Mouse (Mus musculus) cerebellum, adult 2 months (tissue): ENCODE results near the gene Olfr803. TPM values are rescaled to one million over a fixed set of nuclear protein-coding genes. Genes with fewer than 3 reads are reported as not detected.

Experiments
- DNase-seq, 2 experiments: peaks; one replicate each; pipeline ENCODE4 v3.0.0; 2021
- H3K27ac ChIP-seq: fragments of 200-500 bp; 2 replicates; pipeline ENCODE4 v1.5.1; 2012; ENCODE audit warnings: low read length, control low read depth, inconsistent platforms; ENCODE audit not compliant: insufficient read depth
- H3K27me3 ChIP-seq: fragments of 200-500 bp; 2 replicates; pipeline ENCODE4 v1.6.1; 2012; ENCODE audit warnings: inconsistent platforms, mild to moderate bottlenecking, low read length, moderate library complexity; ENCODE audit not compliant: control insufficient read depth, insufficient read depth
- H3K4me1 ChIP-seq: fragments of 200-500 bp; 2 replicates; pipeline ENCODE4 v1.6.1; 2011; ENCODE audit warnings: low read length; ENCODE audit not compliant: control insufficient read depth, insufficient read depth
- H3K4me3 ChIP-seq: fragments of 200-500 bp; replicated peaks from 2 replicates; pipeline ENCODE3; 2011; ENCODE audit warnings: mild to moderate bottlenecking, low read depth, low read length, control low read depth; ENCODE audit not compliant: insufficient read depth
- CTCF ChIP-seq: fragments of 200-500 bp; IDR thresholded peaks from 2 replicates; pipeline ENCODE4 v1.5.1; 2011; ENCODE audit warnings: low read depth, mild to moderate bottlenecking, control low read depth, low read length, moderate library complexity, borderline replicate concordance; ENCODE audit not compliant: insufficient read depth
- POLR2A ChIP-seq: fragments of 200-500 bp; IDR thresholded peaks from 2 replicates; pipeline ENCODE4 v1.6.1; 2011; ENCODE audit warnings: low read length, control low read depth, borderline replicate concordance; ENCODE audit not compliant: insufficient read depth
- WGBS: fragments of 180-500 bp; shearing (Covaris S2); methylation state at CpG from one replicate; pipeline ENCODE4 v1.1.7; 2018; 5-methylcytosine and 5-hydroxymethylcytosine counted together
- polyA plus RNA-seq: library from polyadenylated mRNA; depleted of rRNA; stranded (reverse); fragments of >200 nt; gene quantifications from 2 replicates; pipeline ENCODE4 v1.2.3, GENCODE M21; 2012; rRNA removed

Gene Olfr803
- not detected in 2 replicates for polyA plus RNA-seq

DNA sequence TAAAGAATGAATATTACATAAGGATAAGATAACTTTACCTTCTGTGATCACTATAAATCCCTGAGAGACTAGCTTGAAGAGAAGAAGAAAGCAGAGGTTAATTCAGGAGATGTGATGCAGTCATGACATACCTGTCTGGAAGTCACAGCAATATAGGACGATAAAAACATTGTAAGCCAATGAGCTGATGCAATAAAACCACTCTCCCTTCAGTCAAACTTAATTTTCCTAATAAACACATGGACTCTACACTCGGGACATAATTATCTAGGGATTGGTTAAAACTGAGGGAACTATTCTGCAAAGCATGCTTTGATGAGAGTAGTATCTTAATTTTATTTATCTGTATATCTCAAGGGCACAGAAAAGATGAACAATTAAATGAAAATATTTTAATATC lies at the start of gene Olfr803:
Gene Olfr803 (minus strand): TSS at position 101 of the 400 bp plus-strand sequence.
- no peak for TF ChIP-seq POLR2A
- no peak for TF ChIP-seq CTCF
- no peak for DNase-seq
- 84% methylated on average over 2 of the region's 2 CpGs for WGBS

DNA sequence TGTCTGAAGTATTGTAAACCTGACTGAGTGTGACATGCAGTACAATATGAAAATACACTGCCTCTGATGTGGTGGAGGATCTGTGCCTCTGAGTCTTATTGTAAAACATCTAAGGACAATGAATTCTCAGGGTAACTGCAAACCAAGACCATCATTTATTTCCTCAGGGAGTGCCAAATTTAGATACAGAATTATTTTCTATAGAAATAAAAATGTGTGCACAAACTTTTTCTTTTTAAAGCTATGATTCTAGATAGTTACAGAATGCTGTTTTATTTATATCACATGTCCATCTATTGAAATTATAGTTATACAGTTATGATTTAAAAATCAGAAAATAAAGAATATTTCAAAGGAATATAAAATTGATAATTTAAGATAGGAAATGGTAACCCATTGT lies 47.7 kb upstream of the Olfr803 start, which contains the start of gene Olfr806:
Gene Olfr806 (minus strand): TSS at position 101 of the 400 bp plus-strand sequence.
- no peaks in the 10 kb centered on the region for H3K4me1 ChIP-seq
- H3K27ac ChIP-seq = no peak within 1 kb of the TSS
- no peak within 1 kb of the TSS for H3K4me3 ChIP-seq
- DNase-seq = no peak
- no peaks in the 10 kb centered on the region for H3K27me3 ChIP-seq
- TF ChIP-seq POLR2A (no peak), CTCF (no peak)

More for the DNA sequence above, at the start of gene Olfr803:
- no peak within 1 kb of the TSS for H3K4me3 ChIP-seq
- H3K4me1 ChIP-seq = no peaks in the 10 kb centered on the region
- H3K27ac ChIP-seq = no peak within 1 kb of the TSS
- no peaks in the 10 kb centered on the region for H3K27me3 ChIP-seq

DNA sequence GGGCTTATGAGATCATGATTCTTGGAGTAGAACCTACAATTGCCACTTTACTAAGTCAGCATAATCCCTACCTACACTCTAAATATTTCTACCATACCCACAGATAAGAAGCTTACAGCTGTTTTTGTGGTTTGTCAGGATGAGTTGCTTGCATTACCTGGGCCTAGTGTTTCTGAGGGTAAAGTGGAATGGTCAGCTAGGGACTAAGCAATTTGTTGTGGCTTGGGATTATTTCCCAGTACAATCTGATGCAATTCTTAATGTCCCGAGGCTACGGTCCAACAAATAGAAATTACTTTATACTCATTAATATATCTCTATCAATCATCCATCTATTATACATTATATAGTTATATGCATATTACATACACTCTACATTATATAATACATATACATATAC lies 35.2 kb upstream of the Olfr803 start, which contains the start of gene Olfr805:
Gene Olfr805 (minus strand): TSS at position 101 of the 400 bp plus-strand sequence.
- Histone ChIP-seq H3K27me3 (no peaks in the 10 kb centered on the region), H3K27ac (no peak within 1 kb of the TSS), H3K4me3 (no peak within 1 kb of the TSS), H3K4me1 (no peaks in the 10 kb centered on the region)
- TF ChIP-seq CTCF = no peak
- TF ChIP-seq POLR2A = no peak
- 97% methylated on average over 2 of the region's 2 CpGs for WGBS
- no peak for DNase-seq

DNA sequence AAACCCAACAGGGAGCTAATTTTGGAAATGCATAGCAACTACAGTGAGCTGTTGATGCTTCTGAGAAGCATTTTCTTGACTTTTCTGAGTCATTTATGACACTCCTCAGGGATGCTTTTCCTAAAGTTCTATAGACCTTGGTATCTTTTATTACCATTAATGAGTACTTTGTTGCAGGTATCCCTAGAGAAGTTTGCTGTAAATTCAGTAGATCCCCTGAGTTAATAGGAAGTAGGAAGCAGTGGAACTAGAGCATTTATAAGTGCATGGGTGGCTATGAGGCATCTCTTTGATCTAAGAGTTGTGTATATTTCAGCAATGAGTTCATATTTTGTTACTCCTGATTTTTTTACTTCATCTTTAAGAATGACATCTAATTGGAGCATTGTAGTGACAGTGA lies 8.8 kb upstream of the Olfr803 start, which contains the start of gene Olfr804:
Gene Olfr804 (plus strand): TSS at position 301 of the 400 bp plus-strand sequence.
- Histone ChIP-seq H3K27me3 (no peaks in the 10 kb centered on the region), H3K27ac (no peak within 1 kb of the TSS), H3K4me1 (no peaks in the 10 kb centered on the region), H3K4me3 (no peak within 1 kb of the TSS)
- DNase-seq = no peak
- TF ChIP-seq POLR2A = no peak
- TF ChIP-seq CTCF = no peak

GRCm38 (mm10) chr10:129688069-129688468 lies 6.0 kb downstream of the Olfr803 start, which contains the start of gene Olfr802:
Gene Olfr802 (minus strand): TSS chr10:129688169.
- Histone ChIP-seq H3K4me3 (no peak within 1 kb of the TSS), H3K27me3 (no peaks in the 10 kb centered on the region), H3K27ac (no peak within 1 kb of the TSS), H3K4me1 (no peaks in the 10 kb centered on the region)
- DNase-seq = no peak
- 30% methylated on average over 1 of the region's 1 CpGs for WGBS
- no peak for TF ChIP-seq CTCF
- TF ChIP-seq POLR2A = no peak

GRCm38 (mm10) chr10:129673765-129674164 lies 20.3 kb downstream of the Olfr803 start, which contains the start of gene Olfr801:
Gene Olfr801 (minus strand): TSS chr10:129673865.
- no peak for DNase-seq
- no peak within 1 kb of the TSS for H3K4me3 ChIP-seq
- no peak within 1 kb of the TSS for H3K27ac ChIP-seq
- TF ChIP-seq CTCF (no peak), POLR2A (no peak)
- H3K27me3 ChIP-seq = no peaks in the 10 kb centered on the region
- no peaks in the 10 kb centered on the region for H3K4me1 ChIP-seq
- WGBS = 92% methylated on average over 1 of the region's 1 CpGs

DNA sequence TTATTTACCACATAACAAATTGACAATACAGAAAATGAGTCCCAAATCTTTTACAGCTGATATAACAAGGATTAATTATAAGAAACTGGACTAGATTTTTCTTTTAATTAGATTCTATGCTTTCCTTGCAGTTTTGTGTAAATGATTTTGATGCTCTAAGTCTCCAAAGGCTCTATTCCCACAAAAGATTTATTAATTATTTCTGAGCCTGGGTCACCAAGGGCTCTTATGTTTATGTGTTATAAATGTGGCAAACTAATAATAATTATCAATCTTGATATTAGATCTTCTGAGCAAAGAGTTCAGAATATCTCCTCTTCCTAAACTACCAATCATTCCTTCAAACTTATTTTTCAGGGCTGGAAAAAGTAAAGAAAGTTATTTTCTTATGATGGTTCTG lies 36.7 kb downstream of the Olfr803 start, which contains the start of gene Olfr800:
Gene Olfr800 (plus strand): TSS at position 301 of the 400 bp plus-strand sequence.
- H3K4me1 ChIP-seq = no peaks in the 10 kb centered on the region
- H3K4me3 ChIP-seq = no peak within 1 kb of the TSS
- H3K27me3 ChIP-seq = no peaks in the 10 kb centered on the region
- DNase-seq = no peak
- TF ChIP-seq CTCF (no peak), POLR2A (no peak)
- no peak within 1 kb of the TSS for H3K27ac ChIP-seq

GRCm38 (mm10) chr10:129651763-129652162 lies 42.3 kb downstream of the Olfr803 start:
- Histone ChIP-seq H3K4me1 (no peaks in the 10 kb centered on the region), H3K27me3 (no peaks in the 10 kb centered on the region), H3K27ac (no peak overlapping the region), H3K4me3 (no peak overlapping the region)
- no peak for DNase-seq
- no peak for TF ChIP-seq CTCF
- no peak for TF ChIP-seq POLR2A
- WGBS = 95% methylated on average over 1 of the region's 1 CpGs

Other genes starting within 250 kb of the Olfr803 start
- not detected in 2 replicates for gene Olfr787, start 232.4 kb downstream of the Olfr803 start, polyA plus RNA-seq
- gene Olfr788, start 223.3 kb downstream of the Olfr803 start, polyA plus RNA-seq = not detected in 2 replicates
- gene Olfr789, start 209.5 kb downstream of the Olfr803 start, polyA plus RNA-seq = not detected in 2 replicates
- not detected in 2 replicates for gene Olfr790, start 195.8 kb downstream of the Olfr803 start, polyA plus RNA-seq
- not detected in 2 replicates for gene Olfr791, start 172.5 kb downstream of the Olfr803 start, polyA plus RNA-seq
- gene Olfr792, start 155.1 kb downstream of the Olfr803 start, polyA plus RNA-seq = not detected in 2 replicates
- not detected in 2 replicates for gene Olfr794, start 126.6 kb downstream of the Olfr803 start, polyA plus RNA-seq
- gene Olfr796, start 81.7 kb downstream of the Olfr803 start, polyA plus RNA-seq = not detected in 2 replicates
- gene Olfr798, start 66.4 kb downstream of the Olfr803 start, polyA plus RNA-seq = not detected in 2 replicates
- gene Olfr799, start 56.8 kb downstream of the Olfr803 start, polyA plus RNA-seq = not detected in 2 replicates
- not detected in 2 replicates for gene Olfr800, start 36.6 kb downstream of the Olfr803 start, polyA plus RNA-seq
- not detected in 2 replicates for gene Olfr801, start 20.4 kb downstream of the Olfr803 start, polyA plus RNA-seq
- not detected in 2 replicates for gene Olfr802, start 6.1 kb downstream of the Olfr803 start, polyA plus RNA-seq
- gene Olfr804, start 8.9 kb upstream of the Olfr803 start, polyA plus RNA-seq = not detected in 2 replicates
- gene Olfr805, start 35.1 kb upstream of the Olfr803 start, polyA plus RNA-seq = not detected in 2 replicates
- gene Olfr806, start 47.6 kb upstream of the Olfr803 start, polyA plus RNA-seq = not detected in 2 replicates
- gene Olfr807, start 63.5 kb upstream of the Olfr803 start, polyA plus RNA-seq = not detected in 2 replicates
- not detected in 2 replicates for gene Olfr808, start 71.2 kb upstream of the Olfr803 start, polyA plus RNA-seq
- not detected in 2 replicates for gene Olfr809, start 80.4 kb upstream of the Olfr803 start, polyA plus RNA-seq
- gene Olfr810, start 100.6 kb upstream of the Olfr803 start, polyA plus RNA-seq = not detected in 2 replicates
- not detected in 2 replicates for gene Olfr811, start 110.1 kb upstream of the Olfr803 start, polyA plus RNA-seq
- not detected in 2 replicates for gene Olfr812, start 151.8 kb upstream of the Olfr803 start, polyA plus RNA-seq
- not detected in 2 replicates for gene Olfr813, start 161.1 kb upstream of the Olfr803 start, polyA plus RNA-seq
- not detected in 2 replicates for gene Olfr814, start 185.6 kb upstream of the Olfr803 start, polyA plus RNA-seq
- gene Olfr815, start 211.6 kb upstream of the Olfr803 start, polyA plus RNA-seq = not detected in 2 replicates
- gene Olfr816, start 221.3 kb upstream of the Olfr803 start, polyA plus RNA-seq = not detected in 2 replicates